Mouse (Mus musculus) monocyte, adult 59 days (primary cell): Measurements from ENCODE around the gene Rhox4b. TPM values are rescaled to one million over a fixed set of nuclear protein-coding genes. Genes with fewer than 3 reads are reported as not detected.

Source experiments
- total RNA-seq, 2 experiments: library from RNA; stranded (reverse); gene quantifications; one replicate each; pipeline ENCODE4 v1.2.4; 2023

Gene Rhox4b
- not detected for total RNA-seq

GRCm38 (mm10) chrX:37432194-37432593 lies at the start of gene Rhox4b:
Rhox4b (plus strand) TSS chrX:37432494.

GRCm38 (mm10) chrX:37390548-37390947 lies 41.7 kb upstream of the Rhox4b start, which contains the start of gene Rhox4a2:
Rhox4a2 (plus strand) TSS chrX:37390848.

GRCm38 (mm10) chrX:37411767-37412166 lies 20.5 kb upstream of the Rhox4b start, which contains the start of gene Rhox2b:
Rhox2b (plus strand) TSS chrX:37412067.

DNA sequence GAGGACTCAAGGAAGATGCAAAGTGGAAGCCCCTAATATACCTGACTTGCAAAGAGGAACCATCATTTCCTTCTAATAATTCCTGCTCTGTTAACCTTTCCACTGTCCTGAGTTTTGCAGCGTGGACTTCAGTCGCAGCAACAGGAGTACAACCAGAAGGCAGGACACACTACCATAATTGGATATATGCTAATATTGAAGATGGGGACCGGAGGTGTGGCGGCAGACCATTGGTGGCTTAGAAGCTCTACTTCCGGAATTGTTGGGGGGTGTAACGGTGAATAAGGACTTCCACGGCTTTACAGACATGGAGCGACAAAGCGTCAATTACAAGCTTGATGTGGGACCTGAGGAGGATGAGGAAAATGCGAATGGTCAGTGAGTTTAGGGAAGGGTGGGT lies 21.1 kb downstream of the Rhox4b start, which contains the start of gene Rhox2c:
Gene Rhox2c (plus strand): TSS at position 301 of the 400 bp plus-strand sequence.

DNA sequence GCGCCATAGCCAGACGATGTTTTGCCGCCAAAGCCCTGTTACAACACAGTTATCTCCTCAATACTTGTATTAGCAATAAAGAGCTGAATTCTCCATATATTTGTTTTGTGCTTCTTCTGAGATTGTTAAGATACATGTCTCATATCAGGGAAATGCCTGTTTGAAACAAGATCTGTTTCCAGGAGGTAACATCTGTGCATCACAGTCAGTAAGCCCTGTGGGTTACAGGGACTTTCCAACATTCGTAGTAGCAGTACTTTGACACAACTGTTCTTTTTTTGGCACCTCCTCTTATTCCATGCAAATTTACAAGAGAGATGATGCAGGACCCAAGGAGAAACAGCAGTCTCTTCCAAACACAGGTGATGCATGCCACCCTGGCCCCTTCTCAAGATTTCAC lies 26.0 kb downstream of the Rhox4b start, which contains the start of gene Rhox3c:
Gene Rhox3c (plus strand): TSS at position 301 of the 400 bp plus-strand sequence.

GRCm38 (mm10) chrX:37480037-37480436 lies 47.7 kb downstream of the Rhox4b start, which contains the start of gene Rhox4c:
Rhox4c (plus strand) TSS chrX:37480337.

Other genes starting within 250 kb of the Rhox4b start
- gene Ndufa1, start 241.3 kb upstream of the Rhox4b start, total RNA-seq: 100 to 1,000 TPM; 116 to 126 TPM
- 1 to 10 TPM; 1.0 to 2.6 TPM for gene Rnf113a1, start 241.2 kb upstream of the Rhox4b start, total RNA-seq
- not detected for gene Gm9, start 221.5 kb upstream of the Rhox4b start, total RNA-seq
- gene Rhox1, start 210.2 kb upstream of the Rhox4b start, total RNA-seq: not detected
- not detected for gene Rhox2a, start 187.5 kb upstream of the Rhox4b start, total RNA-seq
- gene Rhox3a, start 182.6 kb upstream of the Rhox4b start, total RNA-seq: not detected
- not detected for gene Rhox4a, start 167.2 kb upstream of the Rhox4b start, total RNA-seq
- gene Rhox3a2, start 52.5 kb upstream of the Rhox4b start, total RNA-seq: not detected
- not detected for gene Rhox4a2, start 41.6 kb upstream of the Rhox4b start, total RNA-seq
- gene Rhox2b, start 20.4 kb upstream of the Rhox4b start, total RNA-seq: not detected
- gene Rhox2c, start 21.2 kb downstream of the Rhox4b start, total RNA-seq: not detected
- not detected for gene Rhox3c, start 26.1 kb downstream of the Rhox4b start, total RNA-seq
- not detected for gene Rhox4c, start 47.8 kb downstream of the Rhox4b start, total RNA-seq
- gene Rhox2d, start 60.9 kb downstream of the Rhox4b start, total RNA-seq: not detected
- gene Rhox4d, start 81.9 kb downstream of the Rhox4b start, total RNA-seq: not detected
- not detected for gene Rhox2e, start 98.0 kb downstream of the Rhox4b start, total RNA-seq
- gene Rhox3e, start 109.5 kb downstream of the Rhox4b start, total RNA-seq: not detected
- gene Rhox4e, start 124.9 kb downstream of the Rhox4b start, total RNA-seq: not detected
- gene Rhox2f, start 138.9 kb downstream of the Rhox4b start, total RNA-seq: not detected
- gene Rhox3f, start 148.5 kb downstream of the Rhox4b start, total RNA-seq: not detected
- gene Rhox4f, start 175.2 kb downstream of the Rhox4b start, total RNA-seq: not detected
- not detected for gene Rhox3g, start 196.1 kb downstream of the Rhox4b start, total RNA-seq
- gene Rhox2g, start 211.0 kb downstream of the Rhox4b start, total RNA-seq: not detected
- not detected for gene Rhox4g, start 218.8 kb downstream of the Rhox4b start, total RNA-seq
- not detected for gene Rhox3h, start 236.3 kb downstream of the Rhox4b start, total RNA-seq
- not detected for gene Rhox2h, start 240.8 kb downstream of the Rhox4b start, total RNA-seq